Mouse (Mus musculus) layer of hippocampus, adult 2 months (tissue): ENCODE data around the gene Rps12-ps3. TPM values are rescaled to one million over a fixed set of nuclear protein-coding genes. Genes with fewer than 3 reads are reported as not detected.

Experiments
- DNase-seq, 2 experiments: peaks; one replicate each; pipeline ENCODE4 v3.0.0; 2022; ENCODE audit warnings: low spot score in 2 of 2
- H3K27ac ChIP-seq: fragments of 200-600 bp; 2 replicates; pipeline ENCODE4 v1.8.1; 2022
- H3K4me3 ChIP-seq: fragments of 200-600 bp; 2 replicates; pipeline ENCODE4 v1.8.1; 2022; ENCODE audit warnings: mild to moderate bottlenecking
- CTCF ChIP-seq: fragments of 200-600 bp; conservative IDR thresholded peaks from 2 replicates; pipeline ENCODE4 v1.8.1; 2022; ENCODE audit warnings: antibody characterized with exemption, mild to moderate bottlenecking, moderate library complexity
- long read RNA-seq, 2 experiments: library from polyadenylated mRNA; stranded (forward); transcript quantifications; one replicate each; pipeline ENCODE4 v2.0.0; 2021; ENCODE audit warnings: borderline mapping rate in 2 of 2
- total RNA-seq, 2 experiments: library from RNA; stranded (reverse); gene quantifications; 2 replicates each; pipeline ENCODE4 v1.2.3; 2021

Rps12-ps3 gene
- 100 to 1,000 TPM; 249 to 342 TPM for total RNA-seq
- long read RNA-seq, experiment 1, transcript Rps12-ps3-201 (1 exons, 494 nt): major isoform, 8 of 8 reads
- long read RNA-seq, experiment 1, partial matches to known transcripts: 0 of 8 reads
- long read RNA-seq, experiment 1, other reads (novel, unspliced or antisense): 0 of 8 reads
- long read RNA-seq, experiment 2, transcript Rps12-ps3-201 (1 exons, 494 nt): major isoform, 8 of 8 reads
- long read RNA-seq, experiment 2, partial matches to known transcripts: 0 of 8 reads
- long read RNA-seq, experiment 2, other reads (novel, unspliced or antisense): 0 of 8 reads

DNA sequence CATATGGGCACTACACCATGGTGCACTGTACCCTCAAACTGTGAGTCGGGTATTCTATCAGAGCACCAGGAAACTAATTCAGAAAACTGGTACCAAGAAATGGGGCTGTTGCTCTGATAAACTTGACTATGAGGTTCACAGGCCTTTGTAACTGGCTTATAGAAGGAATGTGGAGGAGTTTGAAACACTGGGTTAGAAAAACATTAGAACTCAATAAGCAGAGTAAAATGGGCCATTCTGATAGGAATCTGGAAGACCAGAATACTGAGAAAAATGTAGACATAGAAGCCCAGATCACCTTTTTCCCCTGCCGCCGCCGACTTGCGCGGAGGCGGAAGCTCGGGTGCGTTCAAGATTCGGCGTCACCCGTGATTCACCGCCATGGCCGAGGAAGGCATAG, at the start of gene Rps12-ps3:
Gene Rps12-ps3 (plus strand): TSS at position 301 of the 400 bp plus-strand sequence.
- TF ChIP-seq CTCF: no peak
- Histone ChIP-seq H3K4me3 (no peak within 1 kb of the TSS), H3K27ac (no peak within 1 kb of the TSS)
- DNase-seq: no peak

DNA sequence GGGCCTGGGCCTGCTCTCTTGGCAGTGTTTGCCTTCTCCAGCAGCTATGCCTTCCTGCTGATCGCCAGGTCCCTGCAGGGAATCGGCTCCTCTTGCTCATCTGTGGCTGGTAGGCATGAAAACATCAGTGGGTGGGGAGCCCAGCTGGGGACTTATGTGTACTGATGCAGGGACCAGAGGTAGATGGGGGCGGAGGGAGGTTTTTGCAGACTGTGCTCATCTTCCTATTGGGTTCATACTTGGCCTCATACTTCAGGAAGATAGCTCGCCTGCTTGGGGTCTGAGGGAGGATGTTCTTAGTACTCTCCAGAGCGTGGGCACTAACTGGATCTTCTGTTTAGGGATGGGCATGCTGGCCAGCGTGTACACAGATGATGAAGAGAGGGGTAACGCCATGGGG, 48.9 kb upstream of the Rps12-ps3 start:
- DNase-seq: no peak

DNA sequence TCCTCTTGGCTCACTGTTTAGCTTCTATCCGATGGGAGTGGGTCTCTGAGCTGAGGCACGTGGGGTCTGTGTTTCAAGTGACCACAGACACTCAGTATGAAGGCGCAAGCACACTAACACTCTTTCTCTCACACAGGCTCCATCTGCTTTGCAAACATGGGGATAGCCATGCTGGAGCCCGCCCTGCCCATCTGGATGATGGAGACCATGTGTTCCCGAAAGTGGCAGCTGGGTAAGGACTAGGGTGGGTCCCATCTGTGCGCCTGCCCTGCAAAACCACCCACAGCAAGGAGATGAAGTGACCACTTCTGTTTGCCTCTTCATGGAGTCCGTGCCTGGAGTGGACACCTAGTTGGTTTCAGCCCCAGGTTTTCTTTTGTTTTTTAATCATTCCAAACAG, 45.7 kb upstream of the Rps12-ps3 start:
- H3K27ac ChIP-seq: no peak overlapping the region
- TF ChIP-seq CTCF: no peak
- H3K4me3 ChIP-seq: no peak overlapping the region
- no peak for DNase-seq

More for the DNA sequence above, 48.9 kb upstream of the Rps12-ps3 start:
- no peak overlapping the region for H3K27ac ChIP-seq
- no peak for TF ChIP-seq CTCF
- no peak overlapping the region for H3K4me3 ChIP-seq

DNA sequence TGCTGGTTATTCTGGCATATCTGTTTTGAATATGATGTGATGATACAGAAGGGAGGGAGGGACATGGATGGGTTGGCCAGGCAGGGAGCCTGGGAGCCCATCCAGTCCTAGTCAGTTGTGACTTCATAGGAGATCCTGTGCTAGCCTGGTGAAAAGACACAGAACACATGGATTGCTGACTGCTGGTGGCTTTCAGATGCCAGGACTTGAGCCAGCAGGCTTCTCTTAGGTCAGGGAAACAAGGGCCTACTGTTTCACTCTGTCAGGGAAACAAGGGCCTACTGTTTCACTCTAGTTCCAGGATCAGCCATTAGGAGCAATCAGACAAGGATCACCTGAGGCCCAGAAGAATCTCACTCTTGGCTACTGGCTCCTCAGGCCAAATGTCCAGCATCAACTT, 41.2 kb upstream of the Rps12-ps3 start:
- H3K4me3 ChIP-seq: no peak overlapping the region
- H3K27ac ChIP-seq: no peak overlapping the region
- DNase-seq: no peak
- TF ChIP-seq CTCF: no peak

DNA sequence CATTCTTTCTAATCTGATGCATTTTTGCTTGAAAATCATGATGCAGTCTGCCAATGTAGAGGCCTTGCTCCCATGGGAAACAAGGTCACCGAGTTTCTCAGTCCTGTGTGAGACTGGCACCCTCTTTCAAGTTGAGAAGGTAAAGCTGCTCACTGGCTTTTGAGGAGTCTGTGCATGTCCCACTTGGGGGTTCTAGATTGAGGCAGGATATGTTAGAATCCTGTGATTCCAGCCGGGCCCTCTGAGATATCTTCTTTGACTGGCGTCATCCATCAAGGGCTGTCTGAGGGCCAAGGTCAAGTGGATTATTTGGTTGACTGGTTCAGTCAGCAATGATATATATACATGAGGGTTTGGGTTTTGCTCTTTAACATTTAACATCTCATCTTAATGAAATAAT, 40.1 kb upstream of the Rps12-ps3 start:
- TF ChIP-seq CTCF: no peak
- peak overlapping the region; percentile 67; the same call in 1 of the 2 replicates for H3K27ac ChIP-seq
- no peak for DNase-seq
- H3K4me3 ChIP-seq: no peak overlapping the region

DNA sequence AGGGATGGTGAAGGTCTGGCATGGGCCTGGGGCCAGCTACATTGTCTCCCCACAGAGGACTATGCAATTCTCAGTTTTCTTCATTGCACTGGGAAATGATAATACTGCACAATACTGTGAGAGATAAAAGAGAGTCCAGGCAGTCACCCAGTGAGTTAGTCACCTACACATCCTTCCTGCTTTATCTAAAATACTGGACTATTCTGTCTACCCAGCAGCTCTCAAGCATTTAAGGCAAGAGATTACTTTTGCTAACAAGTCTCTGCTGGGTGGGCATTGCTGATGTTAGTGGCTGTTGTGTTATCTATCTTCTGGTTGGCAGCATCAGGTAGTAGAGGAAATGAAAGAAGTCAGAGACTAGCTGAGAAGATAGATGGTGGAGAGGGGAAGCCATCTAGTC, 33.0 kb upstream of the Rps12-ps3 start:
- H3K4me3 ChIP-seq: no peak overlapping the region
- no peak overlapping the region for H3K27ac ChIP-seq
- DNase-seq: no peak
- no peak for TF ChIP-seq CTCF

DNA sequence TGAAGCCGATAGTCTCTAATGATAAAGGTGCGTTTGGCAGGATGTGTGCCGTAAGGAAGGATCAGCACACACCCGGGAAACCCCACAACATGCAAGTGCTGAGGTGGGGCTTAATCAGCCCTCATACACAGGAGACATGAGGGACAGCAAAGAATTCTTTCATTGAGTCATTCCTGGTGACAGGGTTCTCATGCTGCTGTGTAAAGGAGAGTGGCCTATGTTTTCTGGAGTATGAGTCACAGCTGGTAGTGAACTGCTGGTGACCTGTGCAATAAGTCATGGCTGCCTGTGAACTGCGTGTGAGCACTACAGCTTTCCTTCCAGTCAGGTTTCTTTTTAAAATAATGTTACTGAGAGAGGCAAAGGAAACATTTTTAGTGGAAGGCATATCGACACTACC, 32.3 kb upstream of the Rps12-ps3 start:
- TF ChIP-seq CTCF: no peak
- Histone ChIP-seq H3K4me3 (no peak overlapping the region), H3K27ac (no peak overlapping the region)
- DNase-seq: no peak

DNA sequence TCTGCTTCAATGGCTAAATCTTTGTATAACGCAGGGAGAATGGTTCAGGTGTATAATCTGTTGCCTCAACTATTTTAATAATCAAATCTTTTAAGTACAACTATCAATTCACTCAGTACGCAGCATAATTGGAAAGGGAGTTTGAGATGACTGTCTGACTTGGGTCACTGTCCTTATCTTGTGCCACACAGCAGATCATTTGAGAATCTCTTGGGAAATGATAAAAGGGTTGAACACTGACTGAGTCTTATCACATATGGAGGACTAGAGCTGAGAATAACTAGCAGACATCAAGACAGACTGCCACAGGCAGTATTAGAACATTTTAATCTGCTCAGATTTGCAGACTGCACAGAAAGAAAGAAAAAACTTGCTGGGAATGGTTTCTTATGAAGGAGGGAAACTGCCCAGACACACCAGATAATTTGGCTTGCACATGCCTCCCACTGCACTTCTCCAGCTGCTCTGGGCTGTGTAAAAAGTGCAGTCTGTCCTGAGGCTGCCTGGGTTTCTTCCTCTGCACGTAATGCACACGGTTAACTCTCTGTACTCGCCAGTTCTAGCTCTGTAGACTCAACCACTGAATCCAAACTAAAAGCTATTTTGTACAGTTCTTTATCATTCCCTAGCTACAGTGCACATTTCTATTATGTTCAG, 29.8 kb upstream of the Rps12-ps3 start:
- DNase-seq: peak; percentile 23 to 25
- H3K4me3 ChIP-seq: no peak overlapping the region
- peak overlapping the region; percentile 39; the same call in 1 of the 2 replicates for H3K27ac ChIP-seq
- TF ChIP-seq CTCF: no peak

DNA sequence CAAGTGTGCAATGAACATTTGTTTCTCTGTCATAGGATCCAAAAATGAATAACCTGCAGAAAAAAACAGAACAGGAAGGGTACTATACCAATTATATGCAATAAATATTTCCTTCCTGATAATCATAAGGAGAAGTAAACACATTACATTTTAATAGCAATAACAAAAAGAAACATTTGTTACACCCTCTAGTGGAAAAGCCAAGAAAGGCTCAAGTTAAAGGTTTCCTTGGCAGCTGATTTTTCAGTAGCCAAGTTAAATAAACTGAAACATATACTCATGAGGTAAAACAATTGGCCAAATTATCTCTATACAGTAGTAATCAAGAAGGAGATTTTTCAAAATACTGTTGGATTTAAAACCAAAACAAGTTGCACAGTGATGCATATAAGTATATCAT, 6.8 kb upstream of the Rps12-ps3 start:
- Histone ChIP-seq H3K4me3 (no peak overlapping the region), H3K27ac (no peak overlapping the region)
- no peak for DNase-seq
- TF ChIP-seq CTCF: peak; percentile 75

DNA sequence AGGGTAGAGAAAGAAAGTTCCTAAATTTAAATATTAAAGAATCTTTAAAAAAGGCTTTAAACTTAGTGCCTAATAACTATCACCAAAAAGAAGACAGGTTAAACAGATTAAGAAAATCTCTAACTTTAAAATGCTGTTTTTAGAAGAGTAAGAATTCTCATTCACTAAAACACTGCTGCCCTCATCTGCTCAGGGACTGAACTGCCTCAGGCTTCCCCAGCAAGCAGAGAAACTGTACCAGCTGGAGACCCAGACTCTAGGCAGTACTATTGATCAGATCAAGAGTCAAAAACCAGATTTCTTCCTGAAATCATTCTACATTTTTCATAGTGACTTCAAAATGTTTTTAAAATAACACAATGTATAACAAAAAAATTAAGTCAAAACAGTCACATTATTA, 5.5 kb upstream of the Rps12-ps3 start:
- H3K4me3 ChIP-seq: no peak overlapping the region
- peak; percentile 32 to 63 for DNase-seq
- peak; percentile 94 for TF ChIP-seq CTCF
- no peak overlapping the region for H3K27ac ChIP-seq

DNA sequence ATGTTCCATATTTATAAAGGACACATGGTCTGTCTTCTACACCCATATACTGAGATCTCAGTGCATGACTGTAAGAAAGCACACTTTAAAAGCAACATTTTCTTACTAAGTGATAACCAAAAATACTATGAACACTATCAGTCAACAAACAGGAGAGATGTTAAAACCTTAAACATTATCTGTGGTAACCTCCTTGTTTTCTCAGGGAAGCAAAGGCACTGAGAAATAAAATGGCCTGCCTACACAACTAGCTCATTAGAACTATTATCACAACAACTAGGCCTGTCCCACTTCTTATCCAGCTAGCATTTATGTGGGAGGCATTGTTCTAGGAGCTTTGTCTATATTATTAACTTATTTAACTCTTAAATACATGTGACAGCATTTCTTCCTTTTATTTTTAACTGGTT, 8.7 kb downstream of the Rps12-ps3 start:
- no peak for TF ChIP-seq CTCF
- DNase-seq: no peak
- H3K27ac ChIP-seq: no peak overlapping the region
- H3K4me3 ChIP-seq: no peak overlapping the region

DNA sequence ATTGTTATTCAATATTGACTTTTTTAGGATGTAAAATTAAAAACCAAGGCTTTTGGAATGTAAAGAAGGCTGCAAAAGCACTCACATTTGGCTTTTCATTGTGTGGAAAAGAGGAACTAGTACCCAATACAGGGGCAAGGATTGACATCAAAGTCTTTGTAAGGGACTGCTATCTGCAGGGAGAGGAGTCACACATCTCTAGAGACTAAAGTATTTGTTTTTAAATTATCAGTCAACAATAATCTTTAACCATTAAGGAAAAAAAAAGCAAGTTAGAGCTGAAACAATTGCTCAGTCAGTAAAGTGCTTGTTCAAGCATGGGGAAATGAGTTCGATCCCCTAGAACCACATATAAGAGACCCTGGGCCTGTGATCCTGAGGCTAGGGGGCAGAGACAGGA, 14.6 kb downstream of the Rps12-ps3 start:
- Histone ChIP-seq H3K4me3 (no peak overlapping the region), H3K27ac (no peak overlapping the region)
- TF ChIP-seq CTCF: no peak
- no peak for DNase-seq

DNA sequence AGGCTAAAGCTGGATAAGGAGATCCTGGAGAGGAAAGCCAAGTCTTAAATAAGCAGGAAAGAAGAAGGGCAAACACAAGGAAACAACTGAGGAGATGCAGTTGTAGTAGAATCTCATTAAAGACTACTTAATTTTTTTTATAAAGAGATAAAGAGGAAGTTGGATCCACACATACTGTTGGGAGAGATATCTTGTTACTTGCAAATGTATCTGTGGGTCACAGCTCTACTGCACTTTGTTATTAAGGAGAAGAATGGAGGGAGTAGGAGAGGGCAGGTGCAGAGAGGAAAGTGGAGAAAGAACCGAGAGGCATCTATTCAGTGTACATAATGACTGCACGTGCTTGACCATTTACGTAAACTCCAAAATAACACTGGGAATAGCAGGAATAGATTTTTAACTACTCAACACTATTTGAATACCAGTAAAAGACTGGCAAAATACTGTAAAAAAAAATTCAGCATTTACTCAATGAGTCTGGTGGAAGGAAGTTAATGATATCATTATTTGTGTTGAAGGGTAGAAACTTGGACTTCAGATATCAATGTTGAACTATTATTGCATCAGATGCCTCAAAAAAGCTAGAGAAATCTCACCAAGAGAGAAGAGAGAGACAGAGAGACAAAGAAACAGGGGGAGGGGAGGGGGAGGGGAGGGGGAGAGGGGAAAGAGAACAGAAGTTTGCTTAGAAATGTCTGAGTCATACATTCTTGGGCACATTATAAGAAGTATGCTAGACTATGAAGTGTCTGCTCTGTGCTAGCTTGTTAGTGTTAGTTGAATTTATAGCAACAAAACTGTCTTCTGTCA, 16.0 kb downstream of the Rps12-ps3 start:
- no peak overlapping the region for H3K4me3 ChIP-seq
- TF ChIP-seq CTCF: no peak

More for the DNA sequence above, 16.0 kb downstream of the Rps12-ps3 start:
- no peak for DNase-seq
- no peak overlapping the region for H3K27ac ChIP-seq
